Mouse (Mus musculus) layer of hippocampus, adult 2 months (tissue): ENCODE data around the gene Pax3. TPM values are rescaled to one million over a fixed set of nuclear protein-coding genes. Genes with fewer than 3 reads are reported as not detected.

ENCODE experiments used
- DNase-seq, 2 experiments: peaks; one replicate each; pipeline ENCODE4 v3.0.0; 2022; ENCODE audit warnings: low spot score in 2 of 2
- H3K27ac ChIP-seq: fragments of 200-600 bp; 2 replicates; pipeline ENCODE4 v1.8.1; 2022
- H3K4me3 ChIP-seq: fragments of 200-600 bp; 2 replicates; pipeline ENCODE4 v1.8.1; 2022; ENCODE audit warnings: mild to moderate bottlenecking
- CTCF ChIP-seq: fragments of 200-600 bp; conservative IDR thresholded peaks from 2 replicates; pipeline ENCODE4 v1.8.1; 2022; ENCODE audit warnings: antibody characterized with exemption, mild to moderate bottlenecking, moderate library complexity
- total RNA-seq, 2 experiments: library from RNA; stranded (reverse); gene quantifications; 2 replicates each; pipeline ENCODE4 v1.2.3; 2021

Pax3 gene
- total RNA-seq, 2 experiments from 2014 or later: not detected

GRCm38 (mm10) chr1:78187122-78187787 lies 9.7 kb downstream of the Pax3 start:
- Histone ChIP-seq H3K4me3 (no peak overlapping the region), H3K27ac (no peak overlapping the region)
- no peak for DNase-seq
- no peak for TF ChIP-seq CTCF

- Histone ChIP-seq H3K27ac (no peak overlapping the region), H3K4me3 (no peak overlapping the region)
- no peak for TF ChIP-seq CTCF
- no peak for DNase-seq
Observed at GRCm38 (mm10) chr1:78182954-78183353, 14.0 kb downstream of the Pax3 start.

GRCm38 (mm10) chr1:78181882-78182281 lies 15.1 kb downstream of the Pax3 start:
- no peak for TF ChIP-seq CTCF
- no peak for DNase-seq
- Histone ChIP-seq H3K4me3 (no peak overlapping the region), H3K27ac (no peak overlapping the region)

- DNase-seq: no peak
- H3K4me3 ChIP-seq: no peak overlapping the region
- TF ChIP-seq CTCF: no peak
- no peak overlapping the region for H3K27ac ChIP-seq
Observed at GRCm38 (mm10) chr1:78172334-78172733, 24.6 kb downstream of the Pax3 start.

GRCm38 (mm10) chr1:78171671-78172070 lies 25.3 kb downstream of the Pax3 start:
- Histone ChIP-seq H3K4me3 (no peak overlapping the region), H3K27ac (no peak overlapping the region)
- TF ChIP-seq CTCF: no peak
- DNase-seq: no peak

GRCm38 (mm10) chr1:78170771-78171170 lies 26.2 kb downstream of the Pax3 start:
- no peak overlapping the region for H3K27ac ChIP-seq
- DNase-seq: no peak
- TF ChIP-seq CTCF: no peak

GRCm38 (mm10) chr1:78168796-78169195 lies 28.1 kb downstream of the Pax3 start:
- TF ChIP-seq CTCF: no peak
- no peak for DNase-seq
- Histone ChIP-seq H3K27ac (no peak overlapping the region), H3K4me3 (no peak overlapping the region)

More at GRCm38 (mm10) chr1:78170771-78171170, 26.2 kb downstream of the Pax3 start:
- no peak overlapping the region for H3K4me3 ChIP-seq

- DNase-seq: no peak
- H3K27ac ChIP-seq: no peak overlapping the region
- H3K4me3 ChIP-seq: no peak overlapping the region
- no peak for TF ChIP-seq CTCF
Observed at GRCm38 (mm10) chr1:78167577-78168286, 29.2 kb downstream of the Pax3 start.

GRCm38 (mm10) chr1:78161745-78162144 lies 35.2 kb downstream of the Pax3 start:
- TF ChIP-seq CTCF: no peak
- Histone ChIP-seq H3K4me3 (no peak overlapping the region), H3K27ac (no peak overlapping the region)
- DNase-seq: no peak

GRCm38 (mm10) chr1:78157930-78158329 lies 39.0 kb downstream of the Pax3 start:
- DNase-seq: no peak
- no peak overlapping the region for H3K4me3 ChIP-seq
- TF ChIP-seq CTCF: no peak
- H3K27ac ChIP-seq: no peak overlapping the region

- no peak for DNase-seq
- no peak overlapping the region for H3K27ac ChIP-seq
- no peak overlapping the region for H3K4me3 ChIP-seq
- TF ChIP-seq CTCF: no peak
Observed at GRCm38 (mm10) chr1:78155796-78156195, 41.1 kb downstream of the Pax3 start.

GRCm38 (mm10) chr1:78148011-78148623 lies 48.8 kb downstream of the Pax3 start:
- no peak for DNase-seq
- TF ChIP-seq CTCF: no peak
- Histone ChIP-seq H3K4me3 (no peak overlapping the region), H3K27ac (no peak overlapping the region)

GRCm38 (mm10) chr1:78143403-78143802 lies 53.5 kb downstream of the Pax3 start:
- no peak for DNase-seq
- TF ChIP-seq CTCF: no peak

More at GRCm38 (mm10) chr1:78143403-78143802, 53.5 kb downstream of the Pax3 start:
- H3K27ac ChIP-seq: no peak overlapping the region
- no peak overlapping the region for H3K4me3 ChIP-seq
